Mouse (Mus musculus) WW6 (cell line): ENCODE measurements at regions not wholly inside any gene's neighbourhood (a gene's known extent, or its start where the extent isn't known, plus 50 kb on each side); places are given as distances from the start of the nearest gene placed in this dataset.

Source experiments
- DNase-seq: peaks from one replicate; pipeline ENCODE4 v3.0.0-alpha.2; 2013; ENCODE audit warnings: low read depth, low spot score

DNA sequence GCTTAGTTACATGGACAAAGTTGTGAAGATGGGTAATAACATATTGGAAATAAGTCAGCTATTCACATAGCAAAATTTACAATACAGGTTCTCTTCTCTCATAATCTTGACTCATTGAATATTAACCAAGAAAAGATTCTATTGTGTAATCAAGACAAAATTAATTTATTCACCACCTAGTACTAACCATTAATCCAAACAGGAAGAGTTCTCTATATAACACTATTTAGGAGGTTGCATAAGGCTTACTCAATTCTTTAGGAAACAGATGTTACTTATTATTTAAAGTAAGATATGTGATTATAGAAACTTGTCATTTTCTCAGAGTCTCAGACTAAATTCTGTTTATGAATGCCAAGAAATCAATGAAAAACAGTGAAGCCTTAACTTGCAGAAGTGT, 600.4 kb upstream of the Tusc1 start:
- no peak for DNase-seq

DNA sequence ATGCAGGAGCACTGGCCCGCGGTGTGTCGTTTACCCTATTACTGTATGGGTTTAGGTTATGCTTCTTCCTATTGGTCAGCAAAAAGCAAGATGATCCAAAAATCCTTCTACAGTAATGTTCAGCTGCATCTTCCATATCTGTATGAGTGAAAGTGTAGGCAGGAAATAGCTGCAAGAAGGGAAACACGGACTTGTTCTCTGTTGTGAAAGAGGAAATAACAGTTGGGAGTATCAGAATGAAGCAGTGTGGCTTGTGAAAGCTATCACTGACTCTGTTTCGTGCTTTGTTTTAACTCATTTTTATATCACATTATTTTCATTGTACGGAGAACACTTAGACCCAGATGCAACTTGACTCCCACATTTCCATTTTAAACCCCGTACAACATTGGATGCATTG, 591.8 kb upstream of the Tusc1 start:
- DNase-seq, result no peak

DNA sequence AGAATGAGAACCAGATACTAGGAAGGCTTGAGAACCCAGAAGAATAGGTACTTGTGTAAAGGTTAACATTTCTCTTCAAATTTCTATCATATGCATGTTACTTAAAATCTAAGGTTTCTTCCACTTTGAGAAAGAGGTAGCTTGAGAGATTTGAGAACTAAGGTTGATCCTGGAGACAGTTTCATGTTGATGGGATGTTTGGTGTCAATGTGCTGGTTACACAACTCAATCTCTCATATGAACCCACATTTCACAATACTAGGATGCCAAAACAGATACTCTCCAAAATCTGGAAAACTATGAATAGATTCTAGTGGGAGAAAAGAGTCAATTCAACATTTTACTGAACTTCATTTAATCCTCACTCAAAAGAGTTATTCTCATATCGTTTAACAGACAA, 589.1 kb upstream of the Tusc1 start:
- no peak for DNase-seq

DNA sequence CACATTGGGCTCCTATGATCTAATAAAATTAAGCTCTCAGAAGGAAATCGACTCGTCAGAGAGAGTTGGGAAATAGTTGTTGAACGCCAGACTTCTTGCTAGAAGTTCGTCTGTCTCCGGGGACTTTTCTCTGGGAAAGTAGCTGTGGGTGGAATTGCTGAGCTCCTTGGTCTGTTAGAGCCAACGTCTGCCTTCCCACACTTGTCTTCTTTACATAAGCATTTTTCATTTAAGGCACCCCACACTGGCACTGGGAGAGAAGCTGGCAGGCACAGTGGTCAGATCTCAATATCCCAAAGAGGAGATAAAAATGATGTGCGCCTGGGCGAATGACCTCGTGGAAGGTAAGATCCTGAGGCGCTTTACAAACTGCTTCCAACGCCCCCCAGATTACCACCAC, 551.3 kb upstream of the Tusc1 start:
- DNase-seq, result no peak

DNA sequence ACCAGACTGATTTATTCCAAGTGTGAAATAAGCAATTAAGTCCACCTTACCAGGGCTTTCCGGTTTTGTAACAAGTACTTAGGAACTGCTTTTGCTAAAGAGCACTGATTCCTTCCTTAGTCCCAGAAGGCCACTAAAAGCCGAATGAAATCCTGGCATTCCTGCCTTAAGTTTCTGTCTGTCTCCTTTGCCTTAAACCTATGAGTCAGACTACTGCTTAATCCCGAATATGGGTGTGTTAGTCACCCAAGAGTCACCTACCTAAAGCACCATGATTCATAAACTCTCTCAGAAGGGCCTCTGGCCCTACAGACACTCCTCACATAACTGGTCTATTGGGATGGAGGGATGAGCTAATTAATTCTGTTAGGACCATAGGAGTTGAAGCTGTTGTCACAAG, 546.0 kb upstream of the Tusc1 start:
- DNase-seq, result no peak

DNA sequence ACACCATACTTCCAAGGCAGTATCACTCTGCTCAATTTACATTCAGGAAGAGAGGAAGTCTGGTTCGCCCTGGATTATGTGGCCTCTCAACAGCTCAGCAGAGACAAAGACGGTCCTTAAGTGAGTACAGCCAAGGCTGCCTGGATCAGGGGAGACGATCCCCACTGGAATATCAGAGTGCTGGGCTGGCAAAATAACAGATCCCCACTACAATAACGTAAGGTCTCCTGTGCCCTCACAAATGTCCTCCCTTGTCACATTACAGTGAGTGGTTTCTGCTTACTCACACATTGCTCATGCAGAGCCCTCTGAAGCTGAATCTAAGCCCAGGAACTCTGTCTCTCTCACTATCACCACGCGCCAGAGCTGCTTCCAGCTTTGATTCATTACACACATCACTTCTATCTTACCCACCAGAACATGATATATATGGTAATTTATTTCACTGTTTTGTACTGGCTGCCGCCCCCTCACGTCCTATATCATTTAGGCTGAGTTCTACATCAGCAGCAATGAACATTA, 544.1 kb upstream of the Tusc1 start:
- no peak for DNase-seq

DNA sequence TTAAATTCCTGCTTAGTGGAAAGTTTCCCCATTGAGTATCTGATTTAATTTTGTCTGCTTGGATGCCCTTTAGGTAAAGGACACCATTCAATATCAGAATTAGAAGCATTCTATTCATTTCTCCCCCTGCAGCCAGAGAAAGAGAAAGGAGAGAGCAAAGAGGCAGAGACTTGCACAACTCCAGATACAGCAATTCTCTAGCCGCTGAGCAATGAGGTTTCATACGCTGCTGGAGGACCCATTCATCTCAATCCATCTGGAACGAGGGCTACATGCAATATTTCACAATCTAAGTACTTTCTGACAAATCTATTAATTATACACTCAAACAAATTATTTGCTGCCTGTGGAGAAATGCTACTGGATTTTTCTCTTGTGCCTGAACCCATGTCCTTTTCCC, 538.0 kb upstream of the Tusc1 start:
- DNase-seq, result no peak

DNA sequence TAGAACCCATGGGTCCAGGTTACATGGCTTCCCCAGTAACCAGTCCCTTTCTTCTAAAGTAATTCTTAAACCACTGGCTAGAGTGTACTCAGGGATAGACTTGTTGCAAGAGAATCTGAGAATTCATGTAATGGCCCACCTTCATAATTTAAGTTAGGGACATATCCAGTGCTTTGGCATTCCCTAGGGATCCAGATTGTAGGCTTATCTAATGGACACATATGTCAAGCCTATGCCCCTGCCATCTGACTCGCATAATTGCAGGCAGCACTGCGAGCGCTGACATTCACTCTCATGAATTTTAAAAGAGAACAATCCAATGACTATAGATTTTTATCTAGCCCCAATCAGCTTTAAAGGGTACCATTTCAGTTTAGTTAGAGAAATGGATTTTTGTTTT, 518.1 kb upstream of the Tusc1 start:
- DNase-seq, result no peak

DNA sequence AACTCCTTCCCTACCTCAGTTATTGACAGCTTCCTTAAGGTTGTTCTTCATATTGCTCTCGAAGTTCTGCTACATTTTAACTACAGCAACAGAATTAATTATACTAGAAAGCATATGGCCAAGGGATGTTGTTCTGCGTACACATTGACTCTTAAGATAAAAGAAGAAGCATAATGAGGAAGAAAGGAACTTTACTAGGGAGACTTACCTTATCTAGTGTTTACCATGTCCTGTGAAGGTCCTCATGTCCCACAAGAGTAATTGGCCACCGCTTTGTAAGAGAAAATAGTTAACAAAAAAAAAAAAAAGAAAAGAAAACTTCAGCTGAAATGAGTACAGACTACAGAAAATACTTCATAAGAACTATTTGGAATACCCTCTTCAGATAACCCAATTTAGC, 513.9 kb upstream of the Tusc1 start:
- no peak for DNase-seq

DNA sequence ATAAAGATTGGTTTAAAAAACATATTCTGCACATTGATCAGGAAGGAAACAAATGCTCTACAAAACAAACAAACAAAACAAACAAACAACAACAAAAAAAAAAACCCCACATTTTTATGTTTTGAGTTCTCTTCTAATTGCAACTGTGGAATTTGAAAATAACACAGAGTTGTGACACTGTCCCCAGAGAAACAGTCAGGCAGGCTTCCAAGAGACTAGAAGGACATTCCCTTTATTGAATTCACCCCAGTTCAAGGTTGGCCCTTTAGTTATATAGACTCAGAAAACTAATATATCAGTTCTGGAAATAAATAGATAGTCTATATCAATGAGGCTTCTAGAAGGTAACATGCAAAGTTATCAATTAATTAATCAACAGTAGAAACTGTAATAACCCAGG, 495.4 kb upstream of the Tusc1 start:
- DNase-seq, result no peak

DNA sequence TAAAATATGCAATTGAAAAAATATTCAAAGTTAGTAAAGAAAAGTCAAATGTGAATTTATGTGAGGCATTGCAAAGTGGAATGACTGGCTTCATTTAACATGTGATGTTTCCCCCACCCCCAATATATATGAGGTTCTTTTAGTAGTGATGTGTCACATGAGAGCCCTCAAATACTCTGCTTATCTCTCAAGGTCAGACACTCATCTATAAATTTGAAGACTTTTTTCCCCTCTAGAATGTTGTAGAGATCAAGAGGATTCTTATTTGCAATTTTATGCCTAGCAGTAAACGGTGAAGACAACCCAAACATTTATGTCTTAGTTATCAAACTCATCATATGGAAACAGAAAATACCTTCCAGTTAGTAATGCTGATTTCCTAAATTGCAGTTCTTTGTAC, 457.8 kb upstream of the Tusc1 start:
- no peak for DNase-seq

DNA sequence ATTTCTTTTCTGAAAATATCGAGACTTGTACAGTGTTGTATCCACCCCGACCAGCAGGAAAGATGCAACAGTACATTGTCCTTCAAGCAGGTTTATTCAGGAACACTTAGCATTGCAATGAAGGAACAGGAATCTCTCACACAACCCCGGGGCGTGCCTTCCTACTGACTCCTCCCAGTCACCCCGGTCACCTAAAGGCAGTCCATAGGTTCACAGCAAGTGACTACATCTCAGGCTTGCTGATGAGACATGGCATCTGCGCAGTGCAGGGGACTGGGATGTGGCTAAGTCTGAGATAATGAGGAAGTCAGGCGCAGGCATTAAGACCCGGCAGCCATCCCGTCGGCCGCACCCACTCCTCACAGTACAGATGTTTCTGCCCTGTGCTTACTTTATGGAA, 454.8 kb upstream of the Tusc1 start:
- DNase-seq, result peak; percentile 36

DNA sequence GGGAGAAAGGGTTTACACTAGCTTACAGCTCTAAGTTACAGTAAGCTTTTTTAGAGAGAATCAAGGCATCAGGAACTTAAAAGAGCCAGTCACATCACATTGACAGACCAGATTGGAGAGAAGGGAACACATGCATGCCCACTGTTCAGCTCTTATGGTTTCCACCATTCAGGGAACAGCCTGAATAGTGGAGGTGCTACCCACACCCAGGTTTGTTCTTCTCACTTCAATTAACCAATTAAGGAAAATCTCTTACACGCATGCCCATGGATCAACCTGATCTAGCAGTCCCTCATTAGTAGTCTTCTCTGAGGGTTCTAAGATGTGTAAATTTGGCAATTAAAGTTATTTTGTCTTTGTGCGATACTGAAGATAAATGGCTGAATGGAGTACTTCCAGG, 419.2 kb upstream of the Tusc1 start:
- DNase-seq, result no peak

DNA sequence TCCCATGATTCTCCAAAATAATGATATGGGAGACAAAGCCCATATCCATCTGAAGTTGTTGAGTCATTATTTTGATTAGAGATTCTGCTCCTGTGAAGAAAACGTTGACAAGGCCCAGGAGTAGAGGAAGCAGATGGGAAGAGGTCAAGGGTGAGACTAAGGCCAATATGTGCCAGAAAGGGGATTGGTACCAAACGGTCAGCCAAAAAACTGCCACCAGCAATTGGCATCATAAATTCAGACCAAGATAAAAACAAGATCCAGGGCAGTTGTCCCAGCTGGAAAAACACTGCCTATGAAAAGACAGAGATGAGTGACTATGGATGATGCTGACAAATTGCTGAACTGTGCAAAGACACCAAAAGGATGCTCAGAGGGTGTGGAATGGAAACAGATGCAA, 411.0 kb upstream of the Tusc1 start:
- DNase-seq, result no peak

DNA sequence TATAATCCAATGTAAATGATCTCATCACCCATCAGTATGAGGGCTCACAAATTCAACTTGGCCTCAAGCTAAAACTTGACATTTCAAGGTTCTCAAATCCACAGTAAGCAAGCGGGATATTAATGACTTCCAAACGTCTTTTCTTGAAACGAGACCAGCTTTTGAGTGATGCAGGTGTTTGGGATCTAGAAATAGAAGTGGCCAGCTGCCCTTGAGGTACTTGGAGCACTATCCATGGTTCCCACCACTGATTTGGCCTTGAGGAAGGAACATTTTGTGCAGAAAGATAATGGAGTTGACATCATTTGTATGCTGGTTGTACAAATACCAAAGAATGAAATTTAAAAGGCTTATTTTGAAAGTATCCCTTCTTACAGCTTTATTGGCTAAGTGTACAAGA, 378.4 kb upstream of the Tusc1 start:
- no peak for DNase-seq

DNA sequence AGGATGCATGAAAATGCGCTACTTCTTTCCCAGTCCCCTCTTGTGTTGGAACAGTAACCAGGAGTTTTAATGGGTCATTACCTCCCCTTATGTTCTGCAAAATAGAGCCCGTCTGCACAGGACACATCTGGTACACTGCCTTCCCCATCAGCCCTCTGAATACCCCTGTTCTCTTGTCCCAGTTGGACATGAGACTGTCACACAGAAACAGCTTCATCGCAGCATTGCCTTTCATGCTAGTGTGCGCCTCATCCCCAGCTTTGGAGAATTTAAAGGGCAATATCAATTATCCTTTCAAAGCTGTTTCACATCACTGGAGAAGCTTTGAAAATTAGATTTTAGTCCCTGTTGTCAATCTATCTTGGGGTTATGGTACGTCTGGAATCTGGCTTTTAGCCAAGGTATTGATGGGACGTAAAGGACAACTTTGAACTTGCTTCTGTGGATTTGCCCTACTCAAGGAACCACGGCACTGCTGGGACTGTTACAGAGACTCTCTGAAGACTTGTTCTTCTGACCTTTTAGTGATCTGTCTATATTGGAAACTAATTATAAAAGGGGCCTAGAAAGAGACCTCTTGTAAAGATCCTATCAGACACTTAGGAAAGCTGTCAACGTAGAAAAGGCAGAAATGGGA, 341.2 kb upstream of the Tusc1 start:
- no peak for DNase-seq

DNA sequence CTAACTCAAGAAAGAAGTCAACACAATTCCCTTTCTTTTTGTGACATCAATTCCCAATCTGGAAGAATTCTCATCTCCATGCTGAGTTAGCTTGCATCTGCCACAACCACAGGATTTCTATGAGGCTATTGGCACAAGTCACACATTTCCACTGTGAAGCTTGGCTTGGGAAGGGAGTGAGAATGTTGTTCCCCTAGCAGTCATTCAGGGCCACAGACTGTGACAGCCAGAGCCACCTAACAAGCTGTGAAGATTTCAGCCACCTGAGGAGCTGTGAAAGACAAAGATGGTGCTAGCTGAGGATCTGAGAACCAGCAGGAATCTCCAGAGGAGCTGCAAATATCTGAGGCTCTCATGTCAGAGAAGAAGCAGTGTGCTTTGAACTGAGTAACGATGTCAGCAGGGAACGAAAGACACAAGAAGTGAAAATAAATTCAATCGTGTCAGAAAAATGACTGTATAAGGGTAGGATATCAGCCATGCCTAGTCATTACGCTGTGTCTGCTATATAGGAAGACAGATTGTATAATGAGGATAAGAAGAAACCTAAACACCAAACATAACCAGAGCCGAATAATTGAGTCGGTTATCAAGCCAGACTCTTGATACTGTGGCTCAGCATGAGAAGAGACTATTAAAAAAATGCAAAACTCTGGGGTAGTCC, 340.6 kb upstream of the Tusc1 start:
- DNase-seq, result no peak

DNA sequence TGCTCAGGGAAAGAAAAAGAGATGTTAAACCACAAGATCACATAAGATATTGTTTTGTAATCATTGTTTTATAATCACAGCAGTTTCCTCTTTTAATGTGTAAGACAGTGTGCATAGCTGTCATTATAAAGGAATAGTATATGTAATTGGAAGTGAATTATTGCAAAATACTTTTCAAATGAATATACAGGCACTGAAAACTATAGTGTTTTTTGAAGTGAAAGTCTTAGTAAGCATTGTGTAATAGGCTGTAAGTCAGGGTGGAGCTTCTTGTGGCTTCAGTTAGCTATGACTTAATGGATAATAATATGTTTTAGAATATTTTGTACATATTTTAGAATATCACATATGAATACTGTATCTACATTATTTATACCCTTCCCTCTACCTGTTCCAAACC, 333.7 kb upstream of the Tusc1 start:
- DNase-seq, result no peak

DNA sequence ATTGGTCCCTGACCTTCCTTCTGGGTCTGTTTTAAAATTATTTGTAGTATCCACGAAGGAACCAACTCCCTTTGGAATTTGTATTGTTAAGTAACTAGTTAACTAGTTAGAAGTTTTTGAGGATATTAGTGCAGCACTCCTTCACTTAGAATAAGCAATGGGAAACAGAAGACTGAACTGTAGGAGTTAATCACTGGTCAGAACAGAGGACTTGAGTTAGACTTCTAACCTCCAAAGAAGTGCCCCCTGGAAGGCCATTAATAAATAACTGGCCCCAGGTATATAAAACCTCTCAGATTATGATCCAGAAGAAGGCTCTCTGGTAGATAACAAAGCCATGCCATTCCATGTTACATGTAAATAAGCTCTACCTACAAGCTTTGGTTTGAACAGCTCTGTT, 329.0 kb upstream of the Tusc1 start:
- DNase-seq, result no peak

DNA sequence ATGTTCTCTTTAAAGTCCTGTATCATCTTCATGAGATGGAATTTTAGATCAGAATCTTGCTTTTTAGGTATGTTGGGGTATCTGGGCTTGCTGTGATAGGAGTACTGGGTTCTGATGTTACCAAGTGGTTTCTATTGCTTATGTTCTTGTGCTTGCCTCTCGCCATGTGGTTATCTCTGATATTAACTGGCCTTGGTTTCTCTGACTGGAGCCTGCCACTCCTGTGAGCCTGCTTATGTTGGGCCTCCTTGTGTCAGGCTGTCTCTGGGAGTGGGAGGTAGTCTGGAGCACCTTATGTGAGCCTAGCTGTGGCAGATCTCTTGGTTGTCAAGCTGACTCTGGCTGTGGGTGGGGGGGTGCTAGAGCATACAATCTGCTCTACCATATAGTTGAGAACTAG, 302.9 kb upstream of the Tusc1 start:
- no peak for DNase-seq

DNA sequence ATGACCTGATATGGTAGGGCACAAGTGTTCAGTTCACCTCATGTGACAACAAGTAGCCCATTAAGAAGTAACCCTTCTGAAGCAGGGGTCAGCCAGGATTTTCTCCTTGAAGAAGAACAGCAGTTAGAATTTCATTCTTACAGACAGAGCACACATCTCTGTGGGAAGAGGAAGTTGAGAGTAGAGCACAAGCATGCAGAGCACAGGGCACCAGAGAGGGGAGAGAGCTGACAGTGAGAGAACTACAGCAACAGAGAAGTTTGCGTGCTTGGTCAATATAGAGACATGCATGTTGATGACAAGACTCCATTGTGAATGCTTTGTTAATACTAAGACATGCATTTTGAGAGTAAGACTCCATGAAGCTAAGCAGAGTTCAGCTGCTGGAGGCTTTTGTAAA, 263.2 kb upstream of the Tusc1 start:
- no peak for DNase-seq

DNA sequence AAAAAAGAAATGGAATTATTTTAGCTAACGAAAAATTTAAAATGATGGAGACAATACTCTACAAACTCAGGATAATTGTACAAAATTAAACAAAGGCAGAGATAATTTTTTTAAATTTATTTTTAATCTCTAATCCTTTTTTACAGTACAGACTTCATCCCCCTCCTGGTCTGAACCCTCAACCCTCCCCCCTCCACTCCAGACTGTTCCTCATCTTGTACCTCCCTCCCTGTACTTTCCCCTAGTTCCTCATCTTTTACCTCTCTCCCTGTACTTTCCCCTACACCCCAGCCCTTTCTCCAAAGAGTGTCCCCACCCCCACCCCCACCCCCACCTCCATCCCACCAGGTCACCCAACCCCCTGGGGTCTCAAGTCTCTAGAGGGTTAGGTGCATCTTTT, 249.0 kb upstream of the Tusc1 start:
- no peak for DNase-seq

DNA sequence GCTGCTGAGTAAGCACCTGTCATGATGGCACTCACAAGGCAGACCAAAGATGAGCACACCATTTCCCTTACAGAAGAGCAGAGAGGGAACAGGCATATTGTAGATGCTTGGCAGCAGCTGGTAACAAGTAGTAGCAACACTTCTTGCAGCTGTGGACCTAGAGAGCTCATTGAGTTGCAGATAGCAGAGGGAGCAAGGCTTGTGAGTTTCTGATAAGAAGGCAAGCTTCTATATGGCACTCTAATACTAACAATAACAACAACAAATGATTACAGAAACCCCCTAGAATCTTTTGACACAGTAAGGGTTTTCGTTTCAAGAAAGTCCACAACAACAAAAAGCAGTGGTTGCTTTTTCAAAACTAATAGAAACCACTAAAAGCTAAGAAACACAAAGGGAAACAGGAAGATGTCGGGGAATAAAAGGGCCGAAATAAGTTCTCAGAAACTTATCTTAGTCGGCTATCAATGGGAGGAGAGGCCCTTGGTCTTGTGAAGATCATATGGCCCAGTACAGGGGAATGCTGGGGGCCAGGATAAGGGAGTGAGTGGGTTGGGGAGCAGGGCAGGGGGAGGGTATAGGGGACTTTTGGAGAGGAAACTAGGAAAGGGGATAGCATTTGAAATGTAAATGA, 248.5 kb upstream of the Tusc1 start:
- no peak for DNase-seq
